Mouse (Mus musculus) gastrocnemius, postnatal 36 days (tissue): ENCODE data around the gene Gsc2. TPM values are rescaled to one million over a fixed set of nuclear protein-coding genes. Genes with fewer than 3 reads are reported as not detected.

Source experiments
- DNase-seq, 2 experiments: peaks; one replicate each; pipeline ENCODE4 v3.0.0; 2022
- intact Hi-C: fragments of 180-260 bp; cut with DNase I; formaldehyde crosslinking; loops from one replicate; pipeline ENCODE4 v1.15.1; 2025
- total RNA-seq, 2 experiments: library from RNA; stranded (reverse); gene quantifications; 2 replicates each; pipeline ENCODE4 v1.2.3; 2021

The Gsc2 gene
- total RNA-seq, 2 experiments from 2014 or later = not detected

- no peak for DNase-seq
- intact Hi-C loops = no loop called here
These were observed 49.1 kb downstream of the Gsc2 start for GRCm38 (mm10) chr16:17865770-17866169.

- intact Hi-C loops = no loop called here
- DNase-seq = no peak
These were observed 49.6 kb downstream of the Gsc2 start for GRCm38 (mm10) chr16:17865293-17865692.

Other genes starting within 250 kb of the Gsc2 start
- gene Med15, start 182.2 kb downstream of the Gsc2 start, total RNA-seq = 10 to 100 TPM; 16.5 to 20.0 TPM
- 10 to 100 TPM; 16.8 to 20.9 TPM for gene Klhl22, start 155.4 kb downstream of the Gsc2 start, total RNA-seq
- 1 to 10 TPM; 3.6 to 4.5 TPM for gene Scarf2, start 117.8 kb downstream of the Gsc2 start, total RNA-seq
- gene B830017H08Rik, start 81.9 kb downstream of the Gsc2 start, total RNA-seq = not detected
- 1 to 10 TPM in 1 of 2 experiments, under 1 TPM in 1; 0.74 to 1.1 TPM for gene Car15, start 76.7 kb downstream of the Gsc2 start, total RNA-seq
- gene Gm20518, start 23.4 kb downstream of the Gsc2 start, total RNA-seq = under 1 TPM; 0.20 TPM
- under 1 TPM in 1 of 2 experiments, not detected in 1; 0.08 TPM for gene Tssk1, start 20.8 kb downstream of the Gsc2 start, total RNA-seq
- gene Dgcr2, start 16.5 kb downstream of the Gsc2 start, total RNA-seq = 10 to 100 TPM; 21.0 to 25.8 TPM
- gene Tssk2, start 16.4 kb downstream of the Gsc2 start, total RNA-seq = not detected
- gene Ess2, start 3.7 kb downstream of the Gsc2 start, total RNA-seq = 1 to 10 TPM; 5.2 to 7.2 TPM
- 1 to 10 TPM; 2.7 to 5.5 TPM for gene Slc25a1, start 13.2 kb upstream of the Gsc2 start, total RNA-seq
- not detected for gene Vpreb2, start 65.4 kb upstream of the Gsc2 start, total RNA-seq
- gene Dgcr6, start 137.8 kb upstream of the Gsc2 start, total RNA-seq = 10 to 100 TPM; 29.3 to 36.3 TPM
- gene Prodh, start 175.1 kb upstream of the Gsc2 start, total RNA-seq = 10 to 100 TPM in 1 of 2 experiments, 1 to 10 TPM in 1; 8.5 to 13.3 TPM
- gene Rtn4r, start 212.6 kb upstream of the Gsc2 start, total RNA-seq = under 1 TPM in 1 of 2 experiments, not detected in 1; 0.17 TPM